Mouse (Mus musculus) midbrain, embryonic 10.5 days (tissue): ENCODE data around the gene Auts2. TPM values are rescaled to one million over a fixed set of nuclear protein-coding genes. Genes with fewer than 3 reads are reported as not detected.
A peak's percentile ranks its signal among the peaks of the same experiment; 100 is the strongest.

Experiments
- DNase-seq: peaks from one replicate; pipeline ENCODE4 v3.0.0-alpha.2; 2017; ENCODE audit warnings: low spot score
- H3K27ac ChIP-seq: fragments of 300-500 bp; sonication (generic); replicated peaks from 2 replicates; pipeline ENCODE4 v1.5.1; 2016; ENCODE audit warnings: mild to moderate bottlenecking
- H3K27me3 ChIP-seq: fragments of 300-500 bp; sonication (generic); 2 replicates; pipeline ENCODE4 v1.6.1; 2016; ENCODE audit warnings: low read depth, mild to moderate bottlenecking; ENCODE audit not compliant: poor library complexity, severe bottlenecking
- H3K36me3 ChIP-seq: fragments of 300-500 bp; sonication (generic); 2 replicates; pipeline ENCODE4 v1.6.1; 2016; ENCODE audit warnings: mild to moderate bottlenecking, moderate library complexity
- H3K4me1 ChIP-seq: fragments of 300-500 bp; sonication (generic); 2 replicates; pipeline ENCODE4 v1.6.1; 2016
- H3K4me3 ChIP-seq: fragments of 300-500 bp; sonication (generic); 2 replicates; pipeline ENCODE4 v1.5.1; 2016; ENCODE audit warnings: mild to moderate bottlenecking, moderate library complexity
- H3K9me3 ChIP-seq: fragments of 300-500 bp; sonication (generic); replicated peaks from 2 replicates; pipeline ENCODE4 v1.6.1; 2016; ENCODE audit warnings: mild to moderate bottlenecking
- WGBS: fragments of 180-500 bp; shearing (Covaris S2); methylation state at CpG from one replicate; pipeline ENCODE4 v1.1.7; 2016; 5-methylcytosine and 5-hydroxymethylcytosine counted together
- polyA plus RNA-seq: library from polyadenylated mRNA; unstranded; fragments of >200 nt; fragmentation: Nextera tagmentation; extraction: Ambion mirVana; gene quantifications from 2 replicates; pipeline ENCODE4 v1.2.1, GENCODE M21; 2016

Auts2 gene
- polyA plus RNA-seq, 1 experiment from 2014 or later, result 32.3 TPM

DNA sequence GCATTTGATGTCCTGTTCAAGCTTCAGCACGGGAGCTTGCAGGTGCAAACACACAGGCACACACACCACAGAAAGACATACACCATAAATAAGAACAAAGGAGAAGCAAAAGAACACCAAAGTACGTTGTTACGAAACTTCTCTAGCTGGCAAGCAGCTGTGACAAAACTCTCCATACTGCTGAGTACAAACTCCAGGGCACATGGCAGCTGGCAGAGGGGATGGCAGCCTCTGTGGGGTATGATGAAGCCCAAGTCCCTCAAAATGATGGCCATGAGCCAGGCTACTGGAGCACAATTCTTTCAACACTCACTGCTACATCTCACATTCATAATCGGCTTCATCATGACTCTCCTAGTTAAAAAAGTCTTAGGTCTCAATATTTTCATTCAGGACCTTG, 721.7 kb downstream of the Auts2 start:
- WGBS, result 90% methylated on average over 4 of the region's 4 CpGs
- no peak overlapping the region for H3K4me3 ChIP-seq

GRCm38 (mm10) chr5:131819251-131819691, 723.9 kb downstream of the Auts2 start:
- no peaks in the 10 kb centered on the region for H3K36me3 ChIP-seq
- H3K27ac ChIP-seq, result no peak overlapping the region
- H3K9me3 ChIP-seq, result no peaks in the 10 kb centered on the region
- peaks cover 3% of the 10 kb centered on the region for H3K4me1 ChIP-seq
- no peak overlapping the region for H3K4me3 ChIP-seq
- peaks cover 9% of the 10 kb centered on the region; the same call in 1 of the 2 replicates for H3K27me3 ChIP-seq
- 95% methylated on average over 15 of the region's 15 CpGs for WGBS
- no peak for DNase-seq

More for the DNA sequence above, 721.7 kb downstream of the Auts2 start:
- no peak for DNase-seq
- Histone ChIP-seq H3K4me1 (peaks cover 18% of the 10 kb centered on the region), H3K27me3 (peaks cover 11% of the 10 kb centered on the region; the same call in 1 of the 2 replicates), H3K36me3 (no peaks in the 10 kb centered on the region), H3K27ac (no peak overlapping the region), H3K9me3 (no peaks in the 10 kb centered on the region)

DNA sequence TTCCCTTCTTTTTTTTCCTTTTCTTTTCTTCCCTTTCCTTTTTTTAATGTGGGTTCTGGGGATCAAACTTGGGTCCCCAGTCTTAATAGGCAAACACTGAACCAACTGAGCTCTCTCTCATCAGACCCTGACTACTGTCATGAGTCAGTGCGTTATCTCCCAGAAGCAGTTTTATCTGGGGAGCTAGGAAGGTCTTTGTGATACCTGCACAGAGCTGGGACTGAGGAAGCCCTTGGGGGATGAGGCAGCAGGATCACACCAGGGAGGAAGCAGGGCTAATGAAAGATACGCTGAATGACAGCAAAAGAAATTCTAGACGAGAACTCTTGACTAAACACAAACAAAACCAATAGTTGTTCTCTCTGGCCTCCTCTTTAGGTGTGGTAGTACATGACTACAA, 727.6 kb downstream of the Auts2 start:
- Histone ChIP-seq H3K4me1 (no peaks in the 10 kb centered on the region), H3K27ac (no peak overlapping the region), H3K4me3 (no peak overlapping the region), H3K36me3 (no peaks in the 10 kb centered on the region), H3K27me3 (no peaks in the 10 kb centered on the region), H3K9me3 (no peaks in the 10 kb centered on the region)
- 82% methylated on average over 3 of the region's 3 CpGs for WGBS
- no peak for DNase-seq

GRCm38 (mm10) chr5:131814503-131815003, 728.6 kb downstream of the Auts2 start:
- Histone ChIP-seq H3K27ac (no peak overlapping the region), H3K4me1 (no peaks in the 10 kb centered on the region; the same call in 1 of the 2 replicates), H3K36me3 (no peaks in the 10 kb centered on the region), H3K4me3 (no peak overlapping the region), H3K27me3 (no peaks in the 10 kb centered on the region), H3K9me3 (no peaks in the 10 kb centered on the region)
- DNase-seq, result no peak
- 90% methylated on average over 9 of the region's 9 CpGs for WGBS

GRCm38 (mm10) chr5:131813952-131814502, 729.1 kb downstream of the Auts2 start:
- Histone ChIP-seq H3K9me3 (no peaks in the 10 kb centered on the region), H3K4me1 (no peaks in the 10 kb centered on the region; the same call in 1 of the 2 replicates), H3K4me3 (no peak overlapping the region), H3K36me3 (no peaks in the 10 kb centered on the region), H3K27me3 (no peaks in the 10 kb centered on the region), H3K27ac (no peak overlapping the region)
- no peak for DNase-seq
- 83% methylated on average over 10 of the region's 10 CpGs for WGBS

- Histone ChIP-seq H3K27ac (no peak overlapping the region), H3K4me1 (no peaks in the 10 kb centered on the region; the same call in 1 of the 2 replicates), H3K9me3 (no peaks in the 10 kb centered on the region), H3K4me3 (no peak overlapping the region), H3K36me3 (no peaks in the 10 kb centered on the region), H3K27me3 (peaks cover 6% of the 10 kb centered on the region; the same call in 1 of the 2 replicates)
- DNase-seq, result no peak
- WGBS, result 77% methylated on average over 7 of the region's 7 CpGs
These were observed 729.8 kb downstream of the Auts2 start for GRCm38 (mm10) chr5:131813331-131813781.

DNA sequence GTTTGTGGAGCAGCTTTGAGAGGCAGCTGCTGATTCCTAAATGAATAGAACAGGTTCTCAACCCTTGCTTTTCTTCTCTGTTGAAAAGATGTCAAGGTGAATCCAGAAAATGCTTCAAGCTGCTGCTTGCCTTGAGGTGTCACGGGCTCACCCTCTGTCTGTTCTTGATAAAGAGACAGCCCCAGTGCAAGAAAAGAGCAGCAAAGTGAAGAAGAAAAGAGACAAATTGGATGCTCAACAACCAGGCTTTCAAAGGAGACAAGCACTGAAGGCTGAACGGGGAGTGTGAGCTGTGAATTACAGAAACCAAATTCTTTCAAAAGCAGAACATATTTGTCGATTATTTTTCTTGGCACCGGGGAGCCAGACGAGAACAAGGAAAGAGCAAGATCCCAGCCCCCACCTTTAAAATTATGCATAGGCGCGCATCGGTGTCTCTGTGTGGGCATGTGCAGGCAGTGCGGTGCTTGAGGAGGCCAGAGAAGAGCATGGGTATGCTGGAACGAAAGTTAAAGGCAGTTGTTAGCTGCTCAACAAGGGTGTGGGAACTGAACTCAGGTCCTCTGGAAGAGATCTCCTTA, 730.6 kb downstream of the Auts2 start:
- 87% methylated on average over 10 of the region's 10 CpGs for WGBS
- no peak for DNase-seq
- Histone ChIP-seq H3K36me3 (no peaks in the 10 kb centered on the region), H3K27ac (no peak overlapping the region), H3K9me3 (no peaks in the 10 kb centered on the region), H3K4me1 (no peaks in the 10 kb centered on the region; the same call in 1 of the 2 replicates), H3K27me3 (peaks cover 13% of the 10 kb centered on the region; the same call in 1 of the 2 replicates), H3K4me3 (no peak overlapping the region)

- H3K27me3 ChIP-seq, result peaks cover 39% of the 10 kb centered on the region
- no peaks in the 10 kb centered on the region for H3K9me3 ChIP-seq
- no peak overlapping the region for H3K27ac ChIP-seq
- H3K36me3 ChIP-seq, result no peaks in the 10 kb centered on the region
- WGBS, result 87% methylated on average over 2 of the region's 2 CpGs
- H3K4me1 ChIP-seq, result peaks cover 24% of the 10 kb centered on the region
- no peak overlapping the region for H3K4me3 ChIP-seq
- no peak for DNase-seq
These were observed 736.8 kb downstream of the Auts2 start for GRCm38 (mm10) chr5:131806350-131806749.

GRCm38 (mm10) chr5:131805277-131805676, 737.9 kb downstream of the Auts2 start:
- 92% methylated on average over 4 of the region's 4 CpGs for WGBS
- peaks cover 27% of the 10 kb centered on the region for H3K4me1 ChIP-seq
- no peak overlapping the region for H3K4me3 ChIP-seq
- peaks cover 50% of the 10 kb centered on the region for H3K27me3 ChIP-seq
- DNase-seq, result no peak
- no peaks in the 10 kb centered on the region for H3K36me3 ChIP-seq
- H3K27ac ChIP-seq, result no peak overlapping the region
- H3K9me3 ChIP-seq, result no peaks in the 10 kb centered on the region

GRCm38 (mm10) chr5:131803609-131804008, 739.5 kb downstream of the Auts2 start:
- Histone ChIP-seq H3K27ac (no peak overlapping the region), H3K36me3 (no peaks in the 10 kb centered on the region), H3K4me1 (peaks cover 27% of the 10 kb centered on the region), H3K27me3 (peaks cover 58% of the 10 kb centered on the region), H3K4me3 (no peak overlapping the region), H3K9me3 (no peaks in the 10 kb centered on the region)
- no peak for DNase-seq
- WGBS, result 94% methylated on average over 10 of the region's 10 CpGs

DNA sequence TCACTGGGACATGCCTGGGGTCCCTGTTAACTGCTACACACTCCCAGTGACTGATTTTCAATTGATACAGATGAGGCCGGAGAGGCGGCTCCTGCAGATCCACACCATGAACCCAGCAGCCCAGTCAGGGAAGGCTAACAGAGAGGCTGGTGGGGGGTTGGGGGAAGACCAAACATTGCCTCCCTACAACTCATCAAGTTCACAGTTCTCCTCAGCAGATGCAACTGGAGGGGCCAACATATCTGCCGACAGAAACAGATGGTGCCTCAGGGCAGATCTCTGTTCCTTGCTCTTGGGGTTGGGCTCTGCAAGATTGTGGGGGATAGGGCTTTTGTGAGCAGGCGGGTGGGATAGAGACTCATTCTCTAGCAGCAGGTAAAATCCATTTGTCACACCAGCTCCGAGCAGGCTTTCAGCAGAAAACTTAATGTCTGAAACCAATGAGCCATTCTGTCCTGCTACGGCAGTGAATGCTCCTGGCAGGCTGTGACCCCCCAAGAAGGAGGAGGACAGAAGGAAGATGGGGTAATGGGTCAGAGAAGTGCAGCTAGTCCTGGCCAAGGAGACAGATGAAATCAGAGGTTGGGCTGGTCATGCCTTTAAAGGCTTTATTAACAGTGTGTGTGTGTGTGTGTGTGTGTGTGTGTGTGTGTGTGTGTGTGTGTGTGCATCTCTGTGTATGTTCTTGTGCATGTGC, 740.7 kb downstream of the Auts2 start:
- 28% methylated on average over 6 of the region's 6 CpGs for WGBS
- DNase-seq, result peak; percentile 39
- H3K4me3 ChIP-seq, result no peak overlapping the region

GRCm38 (mm10) chr5:131801924-131802323, 741.2 kb downstream of the Auts2 start:
- Histone ChIP-seq H3K27me3 (peaks cover 64% of the 10 kb centered on the region), H3K27ac (peak overlapping the region; percentile 34; the same call in 1 of the 2 replicates), H3K4me1 (peaks cover 27% of the 10 kb centered on the region), H3K4me3 (no peak overlapping the region), H3K9me3 (no peaks in the 10 kb centered on the region), H3K36me3 (no peaks in the 10 kb centered on the region)
- no peak for DNase-seq
- 66% methylated on average over 6 of the region's 6 CpGs for WGBS

More for the DNA sequence above, 740.7 kb downstream of the Auts2 start:
- peak overlapping the region; percentile 34 for H3K27ac ChIP-seq
- H3K4me1 ChIP-seq, result peaks cover 27% of the 10 kb centered on the region
- no peaks in the 10 kb centered on the region for H3K36me3 ChIP-seq
- no peaks in the 10 kb centered on the region for H3K9me3 ChIP-seq
- H3K27me3 ChIP-seq, result peaks cover 58% of the 10 kb centered on the region
